Mouse (Mus musculus) heart, adult 11 months (tissue): ENCODE data around the gene Prom2.
A peak's percentile ranks its signal among the peaks of the same experiment; 100 is the strongest.

Source experiments
- DNase-seq: peaks from one replicate; pipeline ENCODE4 v3.0.0; 2022

The Prom2 gene

GRCm38 (mm10) chr2:127523950-127524729, 17.1 kb downstream of the Prom2 start:
- DNase-seq, result peak; percentile 95

GRCm38 (mm10) chr2:127522006-127522441, 19.2 kb downstream of the Prom2 start, which contains the start of gene Kcnip3:
Gene Kcnip3, minus strand, starts transcription at chr2:127522094.
- peak; percentile 91 for DNase-seq

DNA sequence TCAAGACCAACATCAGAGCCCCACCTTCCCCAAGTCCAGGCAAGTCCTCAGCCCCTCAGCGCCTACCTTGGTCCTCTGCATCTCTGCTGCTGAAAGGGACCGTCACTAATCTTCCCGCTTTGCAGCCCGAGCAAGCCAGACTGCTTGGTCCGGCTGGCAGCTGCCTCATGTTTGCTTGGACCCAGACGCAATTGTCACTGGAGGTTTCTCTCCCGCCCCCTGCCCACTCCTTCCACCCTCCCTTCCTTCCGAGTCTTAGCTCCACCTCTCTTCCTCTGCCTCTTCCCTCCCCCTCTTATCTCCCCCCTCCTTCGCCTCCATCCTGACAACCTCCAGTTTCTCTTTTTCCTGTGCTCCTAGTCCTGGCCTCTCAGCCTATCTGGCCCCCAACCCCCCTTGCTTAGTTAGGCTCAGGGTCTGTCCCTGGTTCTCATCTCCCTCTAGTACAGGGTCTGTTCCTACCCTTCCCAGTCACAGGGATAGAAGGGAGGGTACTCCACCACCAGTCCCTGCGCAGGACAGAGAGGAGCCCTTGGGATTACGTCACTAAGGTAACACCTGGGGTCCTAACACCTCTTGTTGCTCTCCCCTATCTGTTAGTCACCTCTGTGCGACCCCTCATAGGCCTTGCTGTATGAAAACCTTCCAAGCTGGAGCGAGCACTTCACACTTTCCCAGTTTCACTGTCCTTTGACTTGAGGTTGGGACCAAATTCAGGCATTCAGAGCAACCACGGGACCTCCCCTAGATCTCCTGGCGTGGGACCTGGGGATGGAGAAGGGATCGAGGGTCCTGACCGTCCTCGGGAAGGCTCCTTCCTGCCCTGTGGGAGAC, 19.9 kb downstream of the Prom2 start:
- no peak for DNase-seq

GRCm38 (mm10) chr2:127520123-127520522, 21.1 kb downstream of the Prom2 start:
- DNase-seq, result no peak

- DNase-seq, result no peak
These were observed 22.0 kb downstream of the Prom2 start for GRCm38 (mm10) chr2:127519308-127519707.

- no peak for DNase-seq
These were observed 22.4 kb downstream of the Prom2 start for GRCm38 (mm10) chr2:127518831-127519230.

DNA sequence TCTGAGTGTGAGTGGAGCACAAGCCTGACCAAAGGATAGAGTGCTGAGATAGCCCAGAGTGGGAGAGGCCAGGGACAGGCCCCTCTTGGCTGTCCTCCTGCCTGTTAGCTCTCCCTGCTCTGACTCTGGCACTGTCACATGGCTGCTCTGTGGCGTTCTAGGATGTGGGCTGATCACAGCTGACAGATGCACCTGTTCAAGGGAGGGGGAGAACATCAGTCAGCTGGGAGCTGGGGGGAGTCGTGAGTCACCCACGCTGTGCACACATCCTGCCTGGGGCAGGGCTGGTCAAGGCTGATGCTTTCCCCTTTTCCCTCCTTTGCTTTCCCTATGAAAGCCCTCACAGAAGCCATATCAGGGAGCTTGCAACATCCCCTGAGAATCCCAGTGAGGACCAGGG, 23.0 kb downstream of the Prom2 start:
- no peak for DNase-seq

DNA sequence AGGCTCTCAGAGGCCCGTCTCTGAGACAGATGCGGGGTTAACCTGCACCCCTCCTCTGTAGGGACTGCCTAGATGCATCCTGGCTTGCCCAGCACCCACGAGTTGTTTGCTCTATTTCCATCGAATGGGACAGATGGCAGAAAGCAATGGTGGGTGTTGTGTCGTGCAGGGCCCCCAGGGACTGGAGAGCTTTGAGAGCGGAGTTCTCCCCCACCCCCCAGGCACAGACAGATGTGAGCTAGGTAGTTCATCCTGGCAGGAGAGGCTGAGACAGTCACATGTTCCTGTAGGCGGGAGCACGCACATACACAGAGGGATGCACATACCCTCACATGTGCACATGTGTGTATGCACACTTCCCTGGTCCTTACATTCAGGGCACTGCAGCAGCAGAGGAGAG, 24.2 kb downstream of the Prom2 start:
- no peak for DNase-seq

DNA sequence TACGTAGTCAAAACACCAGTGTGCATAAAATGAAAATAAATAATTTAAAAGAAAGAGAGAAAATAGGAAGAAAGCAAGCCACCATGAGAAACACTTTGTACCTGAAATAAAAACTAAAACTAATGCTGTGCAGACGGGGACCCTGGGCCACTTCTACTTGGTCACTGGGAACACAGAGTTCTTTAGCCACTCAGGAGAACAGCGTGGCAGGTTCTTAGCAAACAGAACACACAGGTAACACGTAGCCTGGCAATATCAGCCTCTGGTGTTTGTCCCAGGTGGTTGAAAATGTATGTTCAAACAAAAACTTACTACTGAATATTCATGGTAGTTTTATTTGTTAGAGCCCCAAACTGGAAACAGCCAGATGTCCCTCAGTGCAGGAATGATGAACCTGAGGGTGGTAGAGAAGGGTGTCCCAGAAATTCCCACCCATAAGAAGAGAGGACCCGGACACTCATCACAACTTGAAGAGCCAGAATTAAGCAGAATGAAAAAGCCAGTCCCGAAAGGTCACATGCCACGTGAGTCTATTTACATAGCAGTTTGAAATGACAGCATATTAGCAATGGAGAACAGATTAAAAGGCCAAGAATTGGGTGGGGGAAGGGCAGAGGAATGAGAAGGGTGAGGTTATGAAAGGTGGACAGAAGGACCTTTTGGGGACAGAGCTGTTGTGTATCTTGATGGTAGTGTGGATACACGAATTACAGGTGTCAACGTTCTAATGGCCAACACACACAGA, 26.7 kb downstream of the Prom2 start:
- no peak for DNase-seq

DNA sequence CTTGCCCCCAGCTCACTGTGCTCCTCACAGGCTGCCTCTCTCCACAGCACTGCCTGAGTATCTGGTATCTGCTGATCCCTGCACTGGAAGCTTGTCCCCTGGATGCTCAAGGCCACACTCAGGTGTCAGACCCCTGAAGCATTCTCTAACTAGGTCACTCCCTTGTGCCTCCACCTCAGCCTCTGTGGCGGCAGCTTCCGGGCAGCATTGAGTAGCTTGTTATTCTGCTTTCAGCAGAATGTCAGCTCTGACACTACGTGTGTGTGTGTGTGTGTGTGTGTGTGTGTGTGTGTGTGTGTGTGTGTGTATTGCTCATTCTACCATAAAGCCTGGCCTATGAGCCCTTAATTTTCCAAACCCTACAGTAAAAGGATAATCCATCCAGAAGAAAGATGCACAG, 28.0 kb downstream of the Prom2 start:
- DNase-seq, result no peak

DNA sequence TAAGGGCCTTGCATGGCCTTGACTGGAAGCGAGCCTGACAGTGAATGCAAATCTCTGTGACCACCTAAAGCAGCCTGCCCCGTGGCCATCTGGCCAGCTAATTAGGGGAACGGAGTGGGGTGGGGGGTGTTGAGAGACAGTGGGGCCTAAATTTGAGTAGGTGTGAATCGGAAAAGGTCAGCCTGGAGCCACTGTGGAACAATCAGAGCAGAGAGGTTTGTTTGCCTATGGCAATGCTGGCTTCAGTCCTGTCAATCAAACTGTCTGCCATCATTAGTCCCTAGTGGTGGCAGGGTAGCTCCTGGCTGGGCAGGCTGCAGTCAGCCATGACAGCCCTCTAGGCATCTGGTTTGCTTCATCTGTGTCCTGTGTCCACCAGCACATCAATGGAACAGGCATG, 29.8 kb downstream of the Prom2 start:
- no peak for DNase-seq

DNA sequence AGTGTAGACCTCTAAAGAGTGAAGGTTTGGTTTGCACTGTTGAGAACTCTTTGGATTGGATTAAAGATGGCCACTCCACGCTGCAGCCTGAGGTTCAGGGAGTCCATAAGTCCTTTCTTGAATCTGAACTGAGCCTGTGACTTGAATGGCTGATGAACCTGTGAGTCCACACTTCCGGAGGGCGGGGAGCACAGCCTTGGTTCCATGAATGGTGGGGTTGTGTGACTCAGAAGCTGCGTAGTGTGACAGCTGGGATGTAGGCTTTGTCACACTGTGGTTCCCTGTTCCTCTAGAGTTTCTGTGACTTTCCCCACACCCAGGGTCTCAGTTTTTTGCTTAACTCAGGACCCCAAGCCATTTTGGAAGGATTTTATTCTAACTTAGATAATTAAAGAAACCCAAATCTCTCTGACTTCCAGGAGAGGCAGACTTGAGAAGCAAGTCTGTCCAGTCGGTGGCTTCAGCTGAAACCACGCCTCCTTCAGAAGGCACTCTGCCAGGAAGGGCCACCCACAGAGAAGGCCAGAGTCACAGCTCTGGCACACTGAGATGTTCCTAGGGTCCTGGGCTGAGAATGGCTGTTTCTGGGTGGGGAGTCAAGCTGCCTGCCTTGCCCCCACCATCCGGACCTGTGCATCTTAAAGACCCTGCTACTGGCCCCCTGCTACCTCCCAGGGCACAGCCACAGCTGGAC, 33.2 kb downstream of the Prom2 start:
- DNase-seq, result no peak

GRCm38 (mm10) chr2:127507077-127507774, 34.0 kb downstream of the Prom2 start:
- peak; percentile 94 for DNase-seq

GRCm38 (mm10) chr2:127506131-127506632, 35.1 kb downstream of the Prom2 start:
- no peak for DNase-seq

DNA sequence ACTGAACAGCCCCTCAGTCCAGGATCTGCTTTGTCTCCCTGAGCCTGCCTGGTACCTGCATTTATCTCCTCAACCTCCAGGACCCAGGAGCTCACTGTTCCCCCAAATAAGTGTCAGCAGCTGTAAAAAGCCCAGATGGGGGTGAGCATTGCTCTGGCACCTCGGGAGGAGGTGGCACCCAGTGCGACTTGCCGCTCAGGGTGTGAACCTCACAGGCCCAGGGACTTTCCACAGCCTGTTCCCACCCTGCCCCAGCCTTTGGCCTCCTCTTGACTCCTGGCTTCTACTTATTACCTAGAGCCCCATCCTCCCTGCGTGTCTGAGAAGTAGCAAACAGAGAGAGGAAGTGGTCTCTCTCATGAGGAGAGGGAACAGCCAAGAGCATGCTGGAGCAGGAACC, 36.1 kb downstream of the Prom2 start:
- DNase-seq, result no peak

DNA sequence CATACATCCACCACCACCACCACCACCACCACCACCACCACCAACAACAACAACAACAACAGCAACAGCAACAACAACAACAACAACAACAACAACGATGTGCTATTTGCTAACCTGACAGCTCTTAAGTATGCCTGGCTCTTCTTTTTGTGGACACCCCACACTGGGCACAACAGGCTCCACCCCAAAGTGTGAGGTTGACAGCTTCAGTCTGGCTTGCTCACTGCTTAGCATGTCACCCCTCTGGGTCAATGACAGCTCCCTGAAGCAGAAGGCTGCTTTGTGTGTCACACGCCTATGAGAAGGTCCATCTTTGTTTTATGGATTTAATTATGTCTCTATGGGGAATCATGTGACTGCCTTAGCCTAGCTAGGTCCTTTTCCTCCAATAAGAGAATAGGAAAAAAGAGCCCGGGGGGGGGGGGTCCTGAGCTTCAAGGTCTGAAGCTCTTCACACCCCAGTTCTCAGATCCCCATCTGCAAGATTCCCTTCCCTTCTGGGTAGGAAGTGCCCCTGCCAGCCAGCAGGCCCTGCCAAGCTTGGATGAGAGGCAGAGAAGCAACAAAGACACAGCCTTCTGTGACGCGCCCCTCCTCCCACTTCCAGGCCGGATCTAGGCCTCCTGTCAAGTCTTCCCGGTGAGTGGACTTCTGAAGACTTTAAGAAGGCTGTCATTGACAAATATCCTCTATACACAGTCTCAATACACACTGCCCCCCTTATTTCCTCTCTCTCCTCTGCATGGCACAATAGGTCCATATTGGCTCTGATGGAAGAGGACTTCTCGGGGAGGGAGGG, 37.3 kb downstream of the Prom2 start:
- no peak for DNase-seq

GRCm38 (mm10) chr2:127501061-127501460, 40.2 kb downstream of the Prom2 start:
- DNase-seq, result peak; percentile 93

GRCm38 (mm10) chr2:127498750-127499149, 42.5 kb downstream of the Prom2 start:
- no peak for DNase-seq

DNA sequence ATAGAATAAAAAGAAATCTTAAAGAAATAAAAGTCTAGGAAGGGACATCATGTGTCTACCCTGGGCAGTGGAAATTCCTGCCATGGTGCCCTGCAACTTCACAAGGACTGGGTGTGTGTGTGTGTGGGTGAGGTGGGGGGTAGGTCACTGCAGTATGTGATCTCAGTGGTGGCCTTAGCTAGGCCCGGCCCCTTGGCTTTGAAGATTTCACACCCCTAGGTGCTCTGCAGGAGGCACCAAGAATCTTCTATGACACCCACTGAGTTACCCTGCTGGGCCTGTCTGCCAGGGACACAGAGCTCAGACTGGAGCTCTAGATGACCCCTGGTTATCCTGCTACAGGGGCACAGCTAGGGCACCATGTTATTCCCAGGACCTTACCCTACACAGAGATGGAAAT, 44.9 kb downstream of the Prom2 start:
- no peak for DNase-seq

DNA sequence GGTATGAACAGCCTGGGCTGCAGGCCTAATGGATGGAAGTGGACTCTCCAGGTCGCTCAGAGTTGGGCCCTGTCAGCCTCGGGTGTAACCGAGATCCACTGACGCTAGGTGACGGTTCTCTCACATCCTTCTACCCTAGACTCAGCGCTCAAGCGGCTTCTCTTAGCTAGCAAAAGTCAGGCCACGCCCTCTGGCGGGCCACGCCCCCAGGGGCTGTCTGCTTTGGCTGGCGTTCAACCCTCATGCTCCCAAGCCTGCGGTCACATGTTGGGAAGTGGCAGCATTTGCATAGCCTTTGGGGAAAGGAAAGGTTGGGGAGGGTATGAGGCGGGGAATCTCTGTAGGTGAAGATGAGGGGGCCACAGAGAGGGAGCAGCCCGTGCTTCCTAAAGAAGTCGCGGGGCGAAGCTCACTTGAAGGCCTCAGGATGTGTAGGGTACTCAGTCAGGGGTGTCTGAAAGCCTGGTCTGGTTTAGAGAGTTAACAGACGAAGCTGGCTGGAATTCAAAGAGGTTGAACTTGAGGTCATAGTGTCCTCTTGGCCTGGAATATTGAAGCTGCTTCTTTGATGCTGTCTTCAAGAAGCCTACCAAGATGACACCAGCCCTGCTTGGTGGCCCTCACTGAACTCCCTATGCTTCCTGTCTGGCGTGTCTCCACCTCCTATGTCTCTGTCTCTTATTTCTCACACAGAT, 56.6 kb downstream of the Prom2 start:
- DNase-seq, result peak; percentile 97
